Mouse (Mus musculus): ENCODE data around the gene H2-Q1.

GRCm38 (mm10) chr17:35303271-35303670, 16.9 kb upstream of the H2-Q1 start:
- no peak for TF ChIP-seq POLR2A (IDR thresholded peaks at IDR 0.05; ENCODE audit: borderline replicate concordance, low read depth, low read length)
- TF ChIP-seq CTCF (IDR thresholded peaks at IDR 0.05; ENCODE audit: low read depth, low read length), result no peak

Measured in bone marrow macrophage, adult 2 months (primary cell).